Mouse (Mus musculus) hindbrain, embryonic 10.5 days (tissue): Measurements from ENCODE around the gene Adgrv1. TPM values are rescaled to one million over a fixed set of nuclear protein-coding genes. Genes with fewer than 3 reads are reported as not detected.

Experiments used
- DNase-seq: peaks from one replicate; pipeline ENCODE4 v3.0.0-alpha.2; 2017; ENCODE audit warnings: low spot score
- H3K27ac ChIP-seq: fragments of 300-500 bp; sonication (generic); 2 replicates; pipeline ENCODE4 v1.5.1; 2016; ENCODE audit warnings: mild to moderate bottlenecking, moderate library complexity
- H3K27me3 ChIP-seq: fragments of 300-500 bp; sonication (generic); 2 replicates; pipeline ENCODE4 v1.6.1; 2016; ENCODE audit warnings: mild to moderate bottlenecking; ENCODE audit not compliant: poor library complexity, insufficient read depth, severe bottlenecking
- H3K36me3 ChIP-seq: fragments of 300-500 bp; sonication (generic); 2 replicates; pipeline ENCODE4 v1.6.1; 2016; ENCODE audit warnings: mild to moderate bottlenecking, moderate library complexity
- H3K4me1 ChIP-seq: fragments of 300-500 bp; sonication (generic); replicated peaks from 2 replicates; pipeline ENCODE4 v1.6.1; 2016; ENCODE audit warnings: mild to moderate bottlenecking
- H3K4me3 ChIP-seq: fragments of 300-500 bp; sonication (generic); 2 replicates; pipeline ENCODE4 v1.5.1; 2016; ENCODE audit warnings: mild to moderate bottlenecking, moderate library complexity
- H3K9me3 ChIP-seq: fragments of 300-500 bp; sonication (generic); 2 replicates; pipeline ENCODE4 v1.6.1; 2016; ENCODE audit warnings: mild to moderate bottlenecking, moderate library complexity
- WGBS: fragments of 180-500 bp; shearing (Covaris S2); methylation state at CpG from one replicate; pipeline ENCODE4 v1.1.7; 2016; 5-methylcytosine and 5-hydroxymethylcytosine counted together
- polyA plus RNA-seq: library from polyadenylated mRNA; unstranded; fragments of >200 nt; fragmentation: Nextera tagmentation; extraction: Ambion mirVana; gene quantifications from 2 replicates; pipeline ENCODE4 v1.2.1, GENCODE M21; 2016

Adgrv1 gene
- polyA plus RNA-seq, 1 experiment from 2014 or later = 45.3 TPM

- H3K27ac ChIP-seq = no peak overlapping the region
- WGBS = 58% methylated on average over 4 of the region's 4 CpGs
- no peak overlapping the region for H3K4me3 ChIP-seq
- H3K4me1 ChIP-seq = peaks cover 28% of the 10 kb centered on the region
- no peak for DNase-seq
- no peaks in the 10 kb centered on the region for H3K27me3 ChIP-seq
- H3K36me3 ChIP-seq = 0 out of 2 replicates have a peak, but pooled peaks cover 4% of the 10 kb centered on the region
- no peaks in the 10 kb centered on the region for H3K9me3 ChIP-seq
These were observed 499.6 kb downstream of the Adgrv1 start for GRCm38 (mm10) chr13:81133336-81133735.

DNA sequence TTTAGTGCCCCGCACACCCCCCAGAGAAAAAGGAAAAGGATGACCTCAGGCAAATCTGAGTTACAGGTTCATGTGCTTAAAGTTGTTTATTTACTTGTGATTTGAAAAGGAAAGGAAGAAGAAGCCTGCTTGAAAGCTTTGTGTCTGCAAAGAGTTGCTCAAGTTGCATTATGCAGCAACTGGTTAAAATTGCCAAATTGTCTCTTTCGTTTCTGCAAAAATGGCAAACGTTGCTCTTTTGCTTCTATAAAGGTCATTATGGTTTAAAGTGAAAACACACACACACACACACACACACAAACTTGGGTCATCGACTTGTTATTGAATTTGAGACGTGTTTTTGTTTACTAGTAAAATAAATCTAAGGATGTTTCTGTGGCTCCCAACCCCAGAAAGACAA is 500.3 kb downstream of the Adgrv1 start:
- Histone ChIP-seq H3K36me3 (0 out of 2 replicates have a peak, but pooled peaks cover 4% of the 10 kb centered on the region), H3K27me3 (no peaks in the 10 kb centered on the region), H3K4me3 (no peak overlapping the region), H3K27ac (no peak overlapping the region), H3K9me3 (no peaks in the 10 kb centered on the region), H3K4me1 (peaks cover 28% of the 10 kb centered on the region)
- WGBS = 70% methylated on average over 5 of the region's 5 CpGs
- DNase-seq = no peak

- 27% methylated on average over 6 of the region's 6 CpGs for WGBS
- DNase-seq = no peak
- peak overlapping the region; percentile 53; the same call in 1 of the 2 replicates for H3K27ac ChIP-seq
- no peaks in the 10 kb centered on the region for H3K9me3 ChIP-seq
- H3K27me3 ChIP-seq = no peaks in the 10 kb centered on the region
- 0 out of 2 replicates have a peak, but pooled peaks cover 4% of the 10 kb centered on the region for H3K36me3 ChIP-seq
- H3K4me1 ChIP-seq = peaks cover 28% of the 10 kb centered on the region
- no peak overlapping the region for H3K4me3 ChIP-seq
These were observed 501.1 kb downstream of the Adgrv1 start for GRCm38 (mm10) chr13:81131860-81132259.

DNA sequence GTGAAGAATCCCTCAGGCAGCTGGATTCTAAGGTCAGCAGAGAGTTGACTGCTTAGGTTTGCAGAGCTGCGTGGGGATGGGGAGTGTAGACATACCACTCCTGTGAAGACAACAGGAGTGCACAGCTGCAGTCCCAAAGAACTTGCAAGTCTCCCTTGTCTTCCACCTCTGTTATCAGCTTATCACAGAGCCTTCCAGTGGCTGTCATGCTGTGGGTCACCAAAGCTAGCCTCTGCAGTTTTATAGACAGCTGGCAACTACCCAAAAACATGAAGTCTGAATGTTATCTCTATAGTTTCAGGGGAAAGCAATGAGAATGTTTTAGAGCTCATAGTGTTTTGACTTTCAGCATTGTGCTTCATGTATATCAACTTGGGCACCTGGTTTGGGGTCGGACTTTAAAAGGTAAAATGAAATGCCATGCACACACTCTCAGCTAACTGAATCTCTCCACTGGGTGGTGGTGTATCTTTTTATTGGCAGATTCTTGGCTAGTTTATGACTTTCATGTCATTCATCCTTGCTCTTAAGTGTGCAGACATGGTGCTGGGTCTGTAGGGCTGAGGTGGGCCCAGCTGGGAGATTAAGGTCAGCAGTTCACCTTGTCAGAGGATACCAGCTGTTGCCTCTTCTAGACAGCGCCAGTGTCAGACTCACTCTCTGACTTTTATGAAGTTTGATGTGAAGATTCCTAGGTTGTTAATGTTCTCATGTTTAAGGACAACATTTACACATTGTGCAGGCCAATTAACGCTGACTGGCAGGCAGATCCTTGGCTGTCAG is 502.0 kb downstream of the Adgrv1 start:
- 80% methylated on average over 4 of the region's 4 CpGs for WGBS
- Histone ChIP-seq H3K4me1 (peaks cover 28% of the 10 kb centered on the region), H3K27me3 (no peaks in the 10 kb centered on the region), H3K27ac (no peak overlapping the region), H3K36me3 (no peaks in the 10 kb centered on the region), H3K4me3 (no peak overlapping the region), H3K9me3 (no peaks in the 10 kb centered on the region)
- DNase-seq = no peak

- 0 out of 2 replicates have a peak, but pooled peaks cover under 1% of the 10 kb centered on the region for H3K36me3 ChIP-seq
- no peak overlapping the region for H3K4me3 ChIP-seq
- no peaks in the 10 kb centered on the region for H3K4me1 ChIP-seq
- no peak for DNase-seq
- H3K27ac ChIP-seq = no peak overlapping the region
- no peaks in the 10 kb centered on the region for H3K9me3 ChIP-seq
- WGBS = 92% methylated on average over 4 of the region's 4 CpGs
- no peaks in the 10 kb centered on the region for H3K27me3 ChIP-seq
These were observed 507.1 kb downstream of the Adgrv1 start for GRCm38 (mm10) chr13:81125846-81126245.

- no peaks in the 10 kb centered on the region for H3K4me1 ChIP-seq
- H3K27ac ChIP-seq = no peak overlapping the region
- H3K36me3 ChIP-seq = peaks cover 31% of the 10 kb centered on the region
- H3K9me3 ChIP-seq = peaks cover 9% of the 10 kb centered on the region
- no peak overlapping the region for H3K4me3 ChIP-seq
- no peaks in the 10 kb centered on the region for H3K27me3 ChIP-seq
- DNase-seq = no peak
- 91% methylated on average over 2 of the region's 2 CpGs for WGBS
These were observed 510.7 kb downstream of the Adgrv1 start for GRCm38 (mm10) chr13:81122238-81122637.

- H3K9me3 ChIP-seq = no peaks in the 10 kb centered on the region
- 90% methylated on average over 4 of the region's 4 CpGs for WGBS
- peaks cover 8% of the 10 kb centered on the region for H3K36me3 ChIP-seq
- no peak for DNase-seq
- no peaks in the 10 kb centered on the region for H3K27me3 ChIP-seq
- no peak overlapping the region for H3K4me3 ChIP-seq
- no peaks in the 10 kb centered on the region for H3K4me1 ChIP-seq
- H3K27ac ChIP-seq = no peak overlapping the region
These were observed 522.5 kb downstream of the Adgrv1 start for GRCm38 (mm10) chr13:81110479-81110878.

DNA sequence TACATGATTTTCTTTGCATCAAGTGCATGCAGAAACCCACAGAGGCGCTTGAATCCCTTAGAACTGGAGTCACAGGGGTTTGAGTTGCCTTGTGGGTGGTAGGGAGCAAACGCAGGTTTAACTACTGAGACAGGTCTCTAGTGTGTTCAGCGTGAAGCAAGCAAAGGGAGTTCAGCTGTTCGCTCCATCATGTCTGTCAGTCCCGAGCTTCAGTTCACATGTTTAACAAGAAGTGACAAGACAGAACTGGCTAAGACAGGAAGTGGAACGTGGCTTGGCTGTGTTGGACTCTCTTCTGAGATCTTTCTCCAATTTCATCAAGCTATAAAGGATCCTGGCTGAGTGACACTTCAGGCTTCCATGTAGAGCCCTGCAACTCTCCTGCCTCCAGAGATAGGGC is 523.3 kb downstream of the Adgrv1 start:
- H3K27ac ChIP-seq = no peak overlapping the region
- no peak for DNase-seq
- H3K9me3 ChIP-seq = no peaks in the 10 kb centered on the region
- H3K36me3 ChIP-seq = peaks cover 13% of the 10 kb centered on the region
- H3K4me3 ChIP-seq = no peak overlapping the region
- H3K4me1 ChIP-seq = no peaks in the 10 kb centered on the region
- H3K27me3 ChIP-seq = no peaks in the 10 kb centered on the region
- 78% methylated on average over 6 of the region's 6 CpGs for WGBS

DNA sequence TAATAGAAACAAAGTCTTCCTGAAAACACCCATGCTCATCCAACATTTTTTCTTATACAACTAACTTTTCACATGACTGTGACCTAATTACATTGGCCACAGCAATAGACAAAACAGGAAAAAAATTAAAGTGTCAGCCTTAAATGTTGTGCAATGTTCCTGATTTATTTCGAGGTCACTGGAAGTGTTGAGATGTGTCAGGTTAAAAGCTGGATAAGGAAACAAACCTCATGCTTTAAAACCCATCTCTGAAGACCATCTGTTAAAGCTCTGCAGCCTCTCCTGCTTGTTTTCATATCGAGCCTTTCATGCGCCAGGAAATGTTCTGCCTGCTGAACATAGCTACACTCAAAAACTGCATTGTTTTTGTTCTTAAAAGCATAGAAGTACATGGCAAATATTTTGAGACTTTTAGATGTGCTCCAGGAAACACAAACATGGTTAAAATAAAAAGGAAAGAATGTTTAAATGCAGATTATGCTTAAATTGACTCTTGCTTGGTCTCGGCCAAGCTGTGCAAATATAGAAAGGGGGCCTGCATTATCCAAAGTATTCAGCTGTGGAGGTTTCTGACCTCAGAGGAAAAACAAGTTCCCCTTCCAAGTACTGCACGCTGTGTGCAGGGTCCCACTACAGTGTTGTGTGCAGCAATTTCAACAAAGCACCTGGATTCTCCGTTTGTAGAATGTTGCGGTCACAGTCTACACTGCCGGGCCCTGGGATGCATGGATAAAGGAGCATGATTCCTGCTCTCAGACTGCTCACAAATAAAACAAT is 524.2 kb downstream of the Adgrv1 start:
- Histone ChIP-seq H3K27ac (no peak overlapping the region), H3K4me3 (no peak overlapping the region), H3K27me3 (no peaks in the 10 kb centered on the region), H3K9me3 (no peaks in the 10 kb centered on the region), H3K4me1 (no peaks in the 10 kb centered on the region), H3K36me3 (peaks cover 19% of the 10 kb centered on the region)
- 76% methylated on average over 8 of the region's 8 CpGs for WGBS
- no peak for DNase-seq

- H3K4me3 ChIP-seq = no peak overlapping the region
- 80% methylated on average over 5 of the region's 5 CpGs for WGBS
- peaks cover 30% of the 10 kb centered on the region for H3K36me3 ChIP-seq
- H3K9me3 ChIP-seq = no peaks in the 10 kb centered on the region
- H3K4me1 ChIP-seq = no peaks in the 10 kb centered on the region
- DNase-seq = no peak
- H3K27me3 ChIP-seq = no peaks in the 10 kb centered on the region
- no peak overlapping the region for H3K27ac ChIP-seq
These were observed 525.5 kb downstream of the Adgrv1 start for GRCm38 (mm10) chr13:81107436-81107835.

DNA sequence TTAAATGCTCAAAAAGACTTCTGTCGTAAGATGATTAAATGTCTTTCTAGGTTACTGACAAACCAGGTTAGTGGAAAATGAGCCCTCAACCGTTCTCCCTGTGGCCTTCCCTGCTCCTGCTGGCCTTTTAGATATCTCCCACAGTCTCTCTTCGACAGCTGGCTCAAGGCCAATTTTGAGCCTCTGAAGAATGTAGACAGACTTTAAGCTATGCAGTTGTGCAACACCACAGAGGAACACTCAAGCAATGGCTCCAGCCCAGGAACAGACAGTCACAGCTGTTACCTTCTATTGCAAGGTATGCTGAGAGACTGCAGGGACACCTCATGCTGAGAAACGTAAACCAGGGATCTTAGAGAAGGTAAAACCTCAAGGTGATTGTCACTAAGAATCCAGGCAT is 529.2 kb downstream of the Adgrv1 start:
- Histone ChIP-seq H3K27ac (no peak overlapping the region), H3K4me1 (no peaks in the 10 kb centered on the region), H3K9me3 (no peaks in the 10 kb centered on the region), H3K27me3 (no peaks in the 10 kb centered on the region), H3K4me3 (no peak overlapping the region), H3K36me3 (peaks cover 52% of the 10 kb centered on the region)
- DNase-seq = no peak
- WGBS = 83% methylated on average over 4 of the region's 4 CpGs

- 89% methylated on average over 2 of the region's 2 CpGs for WGBS
- no peak overlapping the region for H3K27ac ChIP-seq
- H3K27me3 ChIP-seq = no peaks in the 10 kb centered on the region
- DNase-seq = no peak
- H3K9me3 ChIP-seq = no peaks in the 10 kb centered on the region
- H3K4me1 ChIP-seq = no peaks in the 10 kb centered on the region
- H3K4me3 ChIP-seq = no peak overlapping the region
- peaks cover 64% of the 10 kb centered on the region for H3K36me3 ChIP-seq
These were observed 536.5 kb downstream of the Adgrv1 start for GRCm38 (mm10) chr13:81096424-81096823.

DNA sequence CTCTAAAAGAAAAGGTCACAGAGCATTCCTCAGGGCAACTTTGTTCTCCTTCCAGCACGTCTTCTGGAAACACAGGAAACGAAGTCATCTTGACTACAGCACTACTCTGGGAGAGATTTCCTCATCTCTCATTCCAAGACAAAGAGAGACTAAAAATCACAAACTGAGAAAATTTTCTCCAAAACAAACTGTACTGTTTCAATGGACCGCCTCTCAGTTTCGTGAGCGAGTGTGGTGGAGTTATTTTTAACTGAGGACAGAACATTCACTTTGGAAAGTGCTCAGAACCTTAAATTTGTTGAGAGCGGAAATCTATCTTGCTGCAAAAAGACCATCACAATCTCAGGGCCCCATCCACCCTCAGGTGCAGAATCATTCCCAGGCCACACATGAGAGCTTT is 538.4 kb downstream of the Adgrv1 start:
- Histone ChIP-seq H3K4me3 (no peak overlapping the region), H3K27ac (no peak overlapping the region), H3K9me3 (no peaks in the 10 kb centered on the region), H3K36me3 (peaks cover 54% of the 10 kb centered on the region), H3K4me1 (no peaks in the 10 kb centered on the region), H3K27me3 (no peaks in the 10 kb centered on the region)
- no peak for DNase-seq
- 89% methylated on average over 6 of the region's 6 CpGs for WGBS
